Mouse (Mus musculus): Measurements from ENCODE around the gene Gys2. TPM values are rescaled to one million over a fixed set of nuclear protein-coding genes. Genes with fewer than 3 reads are reported as not detected.
"Not testable (repeated sequence)": the region's sequence is repeated elsewhere in the genome, so short reads cannot be mapped to it uniquely, and the experiment has no call there.

Gene Gys2
- polyA plus RNA-seq, 1 experiment from 2014 or later = 83.9 TPM

- peak overlapping the region; percentile 61 for H3K4me2 ChIP-seq (ENCODE audit: low read depth, low read length)
- peak; percentile 23 for ATAC-seq (ENCODE audit: low read depth)
- no peaks in the 10 kb centered on the region for H3K36me3 ChIP-seq (ENCODE audit: control insufficient read depth, insufficient read depth)
- H3K4me1 ChIP-seq (ENCODE audit: control insufficient read depth, low read depth, low read length) = peaks cover 2% of the 10 kb centered on the region; the same call in 1 of the 2 replicates
- H3K27ac ChIP-seq (ENCODE audit: low read length) = no peak overlapping the region
- WGBS (ENCODE audit: insufficient replicate concordance) = 8% methylated on average over 30 of the region's 30 CpGs
- peak overlapping the region; percentile 47 for H3K4me3 ChIP-seq (ENCODE audit: low read depth, low read length)
- H3K27me3 ChIP-seq (ENCODE audit: control insufficient read depth, insufficient read depth, low read depth, low read length) = peaks cover 7% of the 10 kb centered on the region; the same call in 1 of the 2 replicates
- H3K9ac ChIP-seq (ENCODE audit: low read depth, low read length) = 0 out of 2 replicates have a peak overlapping the region, but pooled peaks have one; percentile 29
- no peaks in the 10 kb centered on the region for H3K9me3 ChIP-seq (replicated peaks; ENCODE audit: control insufficient read depth, low read length)
Measured at GRCm38 (mm10) chr6:142507033-142507784, 34.3 kb upstream of the Gys2 start.

- Histone ChIP-seq H3K9me3 (replicated peaks; ENCODE audit: control insufficient read depth, low read length) (no peaks in the 10 kb centered on the region), H3K9ac (ENCODE audit: low read depth, low read length) (no peak overlapping the region), H3K4me1 (ENCODE audit: control insufficient read depth, low read depth, low read length) (peaks cover 2% of the 10 kb centered on the region; the same call in 1 of the 2 replicates), H3K27me3 (ENCODE audit: control insufficient read depth, insufficient read depth, low read depth, low read length) (peaks cover 7% of the 10 kb centered on the region; the same call in 1 of the 2 replicates), H3K36me3 (ENCODE audit: control insufficient read depth, insufficient read depth) (no peaks in the 10 kb centered on the region), H3K4me2 (ENCODE audit: low read depth, low read length) (peak overlapping the region; percentile 61; the same call in 1 of the 2 replicates), H3K27ac (ENCODE audit: low read length) (no peak overlapping the region), H3K4me3 (ENCODE audit: low read depth, low read length) (no peak overlapping the region)
- ATAC-seq (ENCODE audit: low read depth) = no peak
- WGBS (ENCODE audit: insufficient replicate concordance) = 29% methylated on average over 10 of the region's 10 CpGs
Measured at GRCm38 (mm10) chr6:142506338-142507032, 33.6 kb upstream of the Gys2 start.

- WGBS (ENCODE audit: insufficient replicate concordance) = 67% methylated on average over 8 of the region's 8 CpGs
- Histone ChIP-seq H3K9ac (ENCODE audit: low read depth, low read length) (no peak overlapping the region), H3K4me3 (ENCODE audit: low read depth, low read length) (no peak overlapping the region), H3K36me3 (ENCODE audit: control insufficient read depth, insufficient read depth) (no peaks in the 10 kb centered on the region), H3K9me3 (replicated peaks; ENCODE audit: control insufficient read depth, low read length) (no peaks in the 10 kb centered on the region), H3K27me3 (ENCODE audit: control insufficient read depth, insufficient read depth, low read depth, low read length) (peaks cover 7% of the 10 kb centered on the region; the same call in 1 of the 2 replicates), H3K4me2 (ENCODE audit: low read depth, low read length) (no peak overlapping the region), H3K4me1 (ENCODE audit: control insufficient read depth, low read depth, low read length) (peaks cover 2% of the 10 kb centered on the region; the same call in 1 of the 2 replicates), H3K27ac (ENCODE audit: low read length) (no peak overlapping the region)
- no peak for ATAC-seq (ENCODE audit: low read depth)
Measured at GRCm38 (mm10) chr6:142503601-142504000, 30.7 kb upstream of the Gys2 start.

GRCm38 (mm10) chr6:142502519-142503125 is 29.7 kb upstream of the Gys2 start:
- H3K4me2 ChIP-seq (ENCODE audit: low read depth, low read length) = no peak overlapping the region
- H3K4me1 ChIP-seq (ENCODE audit: control insufficient read depth, low read depth, low read length) = peaks cover 2% of the 10 kb centered on the region; the same call in 1 of the 2 replicates
- H3K9ac ChIP-seq (ENCODE audit: low read depth, low read length) = no peak overlapping the region
- 68% methylated on average over 10 of the region's 10 CpGs for WGBS (ENCODE audit: insufficient replicate concordance)
- H3K27me3 ChIP-seq (ENCODE audit: control insufficient read depth, insufficient read depth, low read depth, low read length) = peaks cover 7% of the 10 kb centered on the region; the same call in 1 of the 2 replicates
- H3K36me3 ChIP-seq (ENCODE audit: control insufficient read depth, insufficient read depth) = no peaks in the 10 kb centered on the region
- no peak for ATAC-seq (ENCODE audit: low read depth)
- H3K4me3 ChIP-seq (ENCODE audit: low read depth, low read length) = no peak overlapping the region
- no peaks in the 10 kb centered on the region for H3K9me3 ChIP-seq (replicated peaks; ENCODE audit: control insufficient read depth, low read length)
- no peak overlapping the region for H3K27ac ChIP-seq (ENCODE audit: low read length)

- H3K4me3 ChIP-seq (ENCODE audit: low read depth, low read length); H3K36me3 ChIP-seq (ENCODE audit: control insufficient read depth, insufficient read depth); H3K4me2 ChIP-seq (ENCODE audit: low read depth, low read length); H3K27me3 ChIP-seq (ENCODE audit: control insufficient read depth, insufficient read depth, low read depth, low read length); H3K4me1 ChIP-seq (ENCODE audit: control insufficient read depth, low read depth, low read length); H3K9ac ChIP-seq (ENCODE audit: low read depth, low read length); H3K9me3 ChIP-seq (replicated peaks; ENCODE audit: control insufficient read depth, low read length); H3K27ac ChIP-seq (ENCODE audit: low read length): not testable (repeated sequence)
- 68% methylated on average over 6 of the region's 6 CpGs for WGBS (ENCODE audit: insufficient replicate concordance)
- peak; percentile 54; the same call in 1 of the 2 replicates for ATAC-seq (ENCODE audit: low read depth)
Measured at GRCm38 (mm10) chr6:142490114-142490513, 17.2 kb upstream of the Gys2 start.

- WGBS (ENCODE audit: insufficient replicate concordance) = 72% methylated on average over 9 of the region's 9 CpGs
- no peak overlapping the region for H3K4me3 ChIP-seq (ENCODE audit: low read depth, low read length)
- ATAC-seq (ENCODE audit: low read depth) = no peak
- H3K9ac ChIP-seq (ENCODE audit: low read depth, low read length) = no peak overlapping the region
- H3K4me1 ChIP-seq (ENCODE audit: control insufficient read depth, low read depth, low read length) = no peaks in the 10 kb centered on the region
- no peaks in the 10 kb centered on the region for H3K36me3 ChIP-seq (ENCODE audit: control insufficient read depth, insufficient read depth)
- H3K27me3 ChIP-seq (ENCODE audit: control insufficient read depth, insufficient read depth, low read depth, low read length) = no peaks in the 10 kb centered on the region
- H3K4me2 ChIP-seq (ENCODE audit: low read depth, low read length) = no peak overlapping the region
- no peaks in the 10 kb centered on the region for H3K9me3 ChIP-seq (replicated peaks; ENCODE audit: control insufficient read depth, low read length)
- H3K27ac ChIP-seq (ENCODE audit: low read length) = no peak overlapping the region
Measured at GRCm38 (mm10) chr6:142487638-142488037, 14.7 kb upstream of the Gys2 start.

- no peak for ATAC-seq (ENCODE audit: low read depth)
- Histone ChIP-seq H3K4me3 (ENCODE audit: low read depth, low read length) (no peak overlapping the region), H3K27me3 (ENCODE audit: control insufficient read depth, insufficient read depth, low read depth, low read length) (no peaks in the 10 kb centered on the region), H3K4me2 (ENCODE audit: low read depth, low read length) (no peak overlapping the region), H3K36me3 (ENCODE audit: control insufficient read depth, insufficient read depth) (no peaks in the 10 kb centered on the region), H3K4me1 (ENCODE audit: control insufficient read depth, low read depth, low read length) (no peaks in the 10 kb centered on the region), H3K27ac (ENCODE audit: low read length) (no peak overlapping the region), H3K9me3 (replicated peaks; ENCODE audit: control insufficient read depth, low read length) (no peaks in the 10 kb centered on the region), H3K9ac (ENCODE audit: low read depth, low read length) (no peak overlapping the region)
- 68% methylated on average over 4 of the region's 4 CpGs for WGBS (ENCODE audit: insufficient replicate concordance)
Measured at GRCm38 (mm10) chr6:142485478-142486123, 12.7 kb upstream of the Gys2 start.

- H3K27ac ChIP-seq (ENCODE audit: low read length) = no peak overlapping the region
- 57% methylated on average over 7 of the region's 7 CpGs for WGBS (ENCODE audit: insufficient replicate concordance)
- no peak for ATAC-seq (ENCODE audit: low read depth)
- no peaks in the 10 kb centered on the region for H3K27me3 ChIP-seq (ENCODE audit: control insufficient read depth, insufficient read depth, low read depth, low read length)
- no peak overlapping the region for H3K4me2 ChIP-seq (ENCODE audit: low read depth, low read length)
- no peak overlapping the region for H3K9ac ChIP-seq (ENCODE audit: low read depth, low read length)
- H3K4me1 ChIP-seq (ENCODE audit: control insufficient read depth, low read depth, low read length) = no peaks in the 10 kb centered on the region; the same call in 1 of the 2 replicates
- H3K9me3 ChIP-seq (replicated peaks; ENCODE audit: control insufficient read depth, low read length) = no peaks in the 10 kb centered on the region
- no peak overlapping the region for H3K4me3 ChIP-seq (ENCODE audit: low read depth, low read length)
- no peaks in the 10 kb centered on the region for H3K36me3 ChIP-seq (ENCODE audit: control insufficient read depth, insufficient read depth)
Measured at GRCm38 (mm10) chr6:142477239-142477638, 4.3 kb upstream of the Gys2 start.
